Mouse (Mus musculus) spleen, adult 2 months (tissue): ENCODE data around the gene Actrt3. TPM values are rescaled to one million over a fixed set of nuclear protein-coding genes. Genes with fewer than 3 reads are reported as not detected.
A peak's percentile ranks its signal among the peaks of the same experiment; 100 is the strongest.

Experiments used
- DNase-seq, 2 experiments: peaks; one replicate each; pipeline versions ENCODE4 v3.0.0 to v3.0.0-alpha.2; 2012 to 2021; ENCODE audit warnings: low spot score in 2 of 2, low read depth in 1 of 2
- H3K27ac ChIP-seq: fragments of 200-500 bp; 2 replicates; pipeline ENCODE4 v1.5.1; 2012; ENCODE audit warnings: low read length, inconsistent platforms; ENCODE audit not compliant: insufficient read depth
- H3K27me3 ChIP-seq: fragments of 200-500 bp; 2 replicates; pipeline ENCODE4 v1.6.1; 2012; ENCODE audit warnings: mild to moderate bottlenecking, moderate library complexity, low read length, inconsistent platforms; ENCODE audit not compliant: control insufficient read depth, insufficient read depth
- H3K36me3 ChIP-seq: fragments of 200-500 bp; 2 replicates; pipeline ENCODE4 v1.6.1; 2012; ENCODE audit warnings: mild to moderate bottlenecking, low read length, inconsistent platforms; ENCODE audit not compliant: control insufficient read depth, insufficient read depth
- H3K4me1 ChIP-seq: fragments of 200-500 bp; 2 replicates; pipeline ENCODE4 v1.6.1; 2011; ENCODE audit warnings: inconsistent platforms; ENCODE audit not compliant: control insufficient read depth, insufficient read depth, insufficient read length
- H3K4me3 ChIP-seq: fragments of 200-500 bp; 2 replicates; pipeline ENCODE4 v1.5.1; 2011; ENCODE audit warnings: mild to moderate bottlenecking, inconsistent platforms; ENCODE audit not compliant: insufficient read depth, insufficient read length; ENCODE audit errors: extremely low read depth
- CTCF ChIP-seq: fragments of 200-500 bp; IDR thresholded peaks from 2 replicates; pipeline ENCODE4 v1.5.1; 2011; ENCODE audit warnings: mild to moderate bottlenecking, inconsistent platforms; ENCODE audit not compliant: insufficient read depth, insufficient read length, insufficient replicate concordance; ENCODE audit errors: extremely low read depth
- POLR2A ChIP-seq: fragments of 200-500 bp; IDR thresholded peaks from 2 replicates; pipeline ENCODE4 v1.6.1; 2011; ENCODE audit warnings: low read depth, low read length, inconsistent platforms
- WGBS: fragments of 180-500 bp; shearing (Covaris S2); methylation state at CpG from one replicate; pipeline ENCODE4 v1.1.7; 2018; 5-methylcytosine and 5-hydroxymethylcytosine counted together
- polyA plus RNA-seq: library from polyadenylated mRNA; depleted of rRNA; stranded (reverse); fragments of >200 nt; gene quantifications from 2 replicates; pipeline ENCODE4 v1.2.3, GENCODE M21; 2012; rRNA removed

Actrt3 gene
- 0.04 TPM in 1 of 2 replicates, not detected in the other for polyA plus RNA-seq

- Histone ChIP-seq H3K27me3 (peaks cover 5% of the 10 kb centered on the region; the same call in 1 of the 2 replicates), H3K27ac (peak within 1 kb of the TSS; percentile 61), H3K4me1 (0 out of 2 replicates have a peak, but pooled peaks cover 4% of the 10 kb centered on the region), H3K36me3 (peaks cover 2% of the 10 kb centered on the region; the same call in 1 of the 2 replicates), H3K4me3 (peak within 1 kb of the TSS; percentile 73)
- peak in 1 of 2 experiments; percentile 33 for DNase-seq
- TF ChIP-seq POLR2A (no peak), CTCF (no peak)
- WGBS: 3% methylated on average over 32 of the region's 32 CpGs
Measured at GRCm38 (mm10) chr3:30599711-30600545, at the start of gene Actrt3. TSS of gene Actrt3 (minus strand) at chr3:30599939.

DNA sequence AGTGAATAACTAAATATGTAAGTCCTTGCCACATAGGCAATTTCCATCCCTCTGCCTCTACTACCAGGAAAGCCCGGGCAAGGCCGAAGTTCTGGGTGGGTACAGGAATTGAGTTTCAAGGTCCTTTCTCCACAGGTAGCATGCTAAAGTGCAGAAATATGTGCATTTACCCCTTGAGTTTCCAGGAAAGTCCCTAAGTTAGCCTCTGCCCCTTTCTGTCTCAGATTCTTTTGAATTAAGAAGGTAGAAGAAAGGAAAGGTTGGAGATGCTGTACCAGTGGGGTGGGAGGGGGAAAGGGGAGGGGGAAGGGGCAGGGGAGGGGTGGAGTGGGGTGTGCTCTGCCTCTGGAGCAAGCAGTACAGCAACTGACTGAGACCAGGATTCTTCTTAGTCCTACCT lies 48.7 kb upstream of the Actrt3 start:
- no peak for DNase-seq
- WGBS: 93% methylated on average over 2 of the region's 2 CpGs
- Histone ChIP-seq H3K36me3 (no peaks in the 10 kb centered on the region), H3K27ac (no peak overlapping the region), H3K4me3 (no peak overlapping the region), H3K4me1 (no peaks in the 10 kb centered on the region; the same call in 1 of the 2 replicates), H3K27me3 (peaks cover 10% of the 10 kb centered on the region)
- TF ChIP-seq POLR2A (no peak), CTCF (no peak)

- no peak for DNase-seq
- TF ChIP-seq POLR2A (no peak), CTCF (no peak)
- no peak within 1 kb of the TSS for H3K27ac ChIP-seq
- H3K36me3 ChIP-seq: no peaks in the 10 kb centered on the region
- H3K4me3 ChIP-seq: no peak within 1 kb of the TSS
- no peaks in the 10 kb centered on the region; the same call in 1 of the 2 replicates for H3K4me1 ChIP-seq
- WGBS: 5% methylated on average over 25 of the region's 25 CpGs
- peaks cover 10% of the 10 kb centered on the region for H3K27me3 ChIP-seq
Measured at GRCm38 (mm10) chr3:30647440-30648090, 47.8 kb upstream of the Actrt3 start, which contains the start of gene Lrrc34. TSS of gene Lrrc34 (minus strand) at chr3:30647869.

DNA sequence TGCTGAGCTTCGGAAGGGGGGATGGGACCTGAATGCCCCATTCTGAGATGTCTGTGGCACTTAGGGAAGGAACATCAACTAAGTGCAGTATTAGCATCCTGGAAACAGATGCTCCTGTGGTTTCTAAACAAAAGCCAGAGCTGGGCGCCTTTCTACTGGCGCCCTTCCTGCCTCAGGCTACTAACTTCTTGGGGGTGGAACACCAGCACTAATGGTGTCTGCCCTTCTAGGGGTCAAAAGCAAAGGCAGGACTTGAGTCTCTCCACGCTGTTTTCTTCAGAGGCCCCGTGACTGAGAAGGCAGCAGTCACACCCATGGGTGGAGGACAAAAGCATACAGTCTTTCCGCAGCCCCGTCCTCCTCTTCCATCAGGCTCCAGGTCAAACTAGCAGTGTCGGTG lies 47.0 kb upstream of the Actrt3 start:
- Histone ChIP-seq H3K27ac (no peak overlapping the region), H3K4me3 (no peak overlapping the region), H3K27me3 (peaks cover 10% of the 10 kb centered on the region), H3K36me3 (no peaks in the 10 kb centered on the region), H3K4me1 (no peaks in the 10 kb centered on the region; the same call in 1 of the 2 replicates)
- TF ChIP-seq CTCF (no peak), POLR2A (no peak)
- WGBS: 67% methylated on average over 8 of the region's 8 CpGs
- DNase-seq: no peak

DNA sequence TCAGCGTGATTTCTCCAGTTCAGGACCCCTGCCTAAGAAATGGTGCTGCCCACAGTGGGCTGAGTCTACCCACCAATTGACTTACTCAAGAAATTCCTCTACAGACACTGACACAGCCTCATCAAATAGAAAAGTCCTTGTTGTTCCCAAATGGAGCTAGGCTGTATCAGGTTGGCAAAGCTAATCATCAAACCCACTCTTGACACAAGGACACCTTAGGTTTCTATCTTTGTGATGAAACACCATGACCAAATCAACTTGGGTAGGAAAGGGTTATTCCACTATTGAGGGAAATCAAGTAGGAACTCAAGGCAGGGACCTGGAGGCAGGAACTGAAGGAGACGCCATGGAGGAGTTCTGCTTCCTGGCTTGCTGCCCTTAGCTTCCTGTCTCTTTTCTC lies 44.5 kb upstream of the Actrt3 start, which contains the start of gene Lrriq4:
Gene Lrriq4, plus strand, starts transcription at position 301 of the 400 bp plus-strand sequence.
- no peak within 1 kb of the TSS for H3K27ac ChIP-seq
- DNase-seq: no peak
- no peak within 1 kb of the TSS for H3K4me3 ChIP-seq
- no peaks in the 10 kb centered on the region for H3K36me3 ChIP-seq
- H3K4me1 ChIP-seq: no peaks in the 10 kb centered on the region
- TF ChIP-seq CTCF: no peak
- TF ChIP-seq POLR2A: no peak
- 72% methylated on average over 2 of the region's 2 CpGs for WGBS
- H3K27me3 ChIP-seq: peaks cover 5% of the 10 kb centered on the region; the same call in 1 of the 2 replicates

DNA sequence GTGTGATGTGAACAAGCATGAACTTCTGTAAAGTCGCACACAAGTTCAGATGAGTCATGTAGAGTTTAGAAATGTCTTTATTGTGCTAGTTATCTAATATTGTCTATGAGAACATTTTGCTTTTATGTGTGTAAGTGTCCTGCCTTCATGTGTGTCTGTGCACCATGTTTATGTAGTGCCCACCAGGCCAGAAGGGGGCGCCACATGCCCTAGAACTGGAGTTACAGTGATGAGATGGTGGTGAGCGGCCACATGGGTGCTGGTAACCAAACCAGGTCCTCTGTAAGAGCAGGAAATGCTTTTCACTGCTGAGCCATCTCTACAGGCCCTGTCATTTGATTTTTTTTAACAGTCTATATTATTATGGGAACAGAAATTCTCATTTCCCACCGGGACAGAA lies 35.9 kb upstream of the Actrt3 start:
- Histone ChIP-seq H3K27me3 (no peaks in the 10 kb centered on the region), H3K4me1 (no peaks in the 10 kb centered on the region), H3K4me3 (no peak overlapping the region), H3K36me3 (no peaks in the 10 kb centered on the region), H3K27ac (no peak overlapping the region)
- no peak for TF ChIP-seq POLR2A
- no peak for TF ChIP-seq CTCF
- WGBS: 89% methylated on average over 4 of the region's 4 CpGs
- DNase-seq: no peak
